Mouse (Mus musculus) kidney, adult 2 months (tissue): Measurements from ENCODE around the gene Col4a3. TPM values are rescaled to one million over a fixed set of nuclear protein-coding genes. Genes with fewer than 3 reads are reported as not detected.
A peak's percentile ranks its signal among the peaks of the same experiment; 100 is the strongest.

Source experiments
- DNase-seq: peaks from one replicate; pipeline ENCODE4 v3.0.0; 2021
- H3K27ac ChIP-seq: fragments of 200-500 bp; 2 replicates; pipeline ENCODE4 v1.5.1; 2012; ENCODE audit warnings: low read depth, low read length, control low read depth, inconsistent platforms; ENCODE audit not compliant: insufficient read depth
- H3K27me3 ChIP-seq: fragments of 200-500 bp; replicated peaks from 2 replicates; pipeline ENCODE4 v1.6.1; 2012; ENCODE audit warnings: mild to moderate bottlenecking, moderate library complexity, low read length, inconsistent platforms; ENCODE audit not compliant: control insufficient read depth, insufficient read depth
- H3K36me3 ChIP-seq: fragments of 200-500 bp; 2 replicates; pipeline ENCODE4 v1.6.1; 2012; ENCODE audit warnings: mild to moderate bottlenecking, moderate library complexity, low read length, inconsistent platforms; ENCODE audit not compliant: control insufficient read depth, insufficient read depth
- H3K4me1 ChIP-seq: fragments of 200-500 bp; 2 replicates; pipeline ENCODE4 v1.6.1; 2011; ENCODE audit warnings: low read length; ENCODE audit not compliant: control insufficient read depth, insufficient read depth
- H3K4me3 ChIP-seq: fragments of 200-500 bp; 2 replicates; pipeline ENCODE4 v1.5.1; 2011; ENCODE audit warnings: mild to moderate bottlenecking, low read depth, low read length, control low read depth; ENCODE audit not compliant: insufficient read depth
- CTCF ChIP-seq: fragments of 200-500 bp; conservative IDR thresholded peaks from 2 replicates; pipeline ENCODE4 v1.5.1; 2011; ENCODE audit warnings: low read depth, mild to moderate bottlenecking, control low read depth, low read length, moderate library complexity, mixed read lengths; ENCODE audit not compliant: insufficient read depth, insufficient read length
- POLR2A ChIP-seq: fragments of 200-500 bp; IDR thresholded peaks from one replicate; pipeline ENCODE4 v1.6.1; 2011; ENCODE audit warnings: low read depth, low read length, control low read depth
- WGBS: fragments of 180-500 bp; shearing (Covaris S2); methylation state at CpG from one replicate; pipeline ENCODE4 v1.1.7; 2018; 5-methylcytosine and 5-hydroxymethylcytosine counted together
- polyA plus RNA-seq: library from polyadenylated mRNA; depleted of rRNA; stranded (reverse); fragments of >200 nt; gene quantifications from 2 replicates; pipeline ENCODE4 v1.2.3, GENCODE M21; 2012

Col4a3 gene
- polyA plus RNA-seq, 1 experiment, result 57.7 TPM

DNA sequence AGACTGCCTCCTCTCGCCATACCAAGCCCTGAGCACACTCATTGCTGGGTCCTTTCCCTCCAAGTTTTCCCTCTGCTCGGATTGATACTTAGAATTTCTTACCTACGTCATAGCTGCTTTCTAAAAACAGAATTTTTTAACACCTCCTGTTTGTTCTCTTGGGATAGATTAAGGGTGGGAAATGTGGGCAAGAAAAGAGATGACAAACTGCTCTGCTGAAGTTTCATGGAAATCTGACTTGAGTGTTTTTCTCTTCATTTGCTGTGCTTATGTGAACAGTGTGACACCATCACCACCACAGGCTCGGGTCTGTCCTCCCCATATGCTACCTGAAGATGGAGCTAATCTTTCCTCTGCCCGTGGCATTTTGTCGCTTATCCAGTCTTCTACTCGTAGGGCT lies 154.8 kb downstream of the Col4a3 start:
- Histone ChIP-seq H3K4me1 (no peaks in the 10 kb centered on the region), H3K4me3 (no peak overlapping the region), H3K36me3 (peaks cover 1% of the 10 kb centered on the region; the same call in 1 of the 2 replicates), H3K27ac (no peak overlapping the region), H3K27me3 (no peaks in the 10 kb centered on the region)
- WGBS, result 93% methylated on average over 7 of the region's 7 CpGs
- no peak for TF ChIP-seq CTCF
- no peak for TF ChIP-seq POLR2A
- DNase-seq, result no peak

DNA sequence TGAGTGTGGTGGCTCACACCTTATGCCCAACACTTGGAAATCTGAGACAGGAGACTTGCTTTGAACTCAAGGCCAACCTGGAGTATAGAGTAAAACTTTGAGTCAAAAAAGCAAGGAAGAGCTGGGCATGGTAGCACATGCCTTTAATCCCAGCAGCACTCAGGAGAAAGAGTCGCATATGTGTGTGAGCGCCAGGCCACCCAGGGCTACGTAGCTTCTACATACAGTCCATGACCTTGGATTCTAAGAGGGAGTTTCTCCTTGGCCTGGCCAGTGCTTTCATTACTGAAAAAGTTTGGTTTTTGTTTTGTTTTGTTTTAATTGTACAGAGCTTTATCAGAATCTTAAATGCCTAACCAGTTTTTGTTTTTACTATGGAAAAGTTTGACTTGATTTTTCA lies 157.2 kb downstream of the Col4a3 start:
- H3K4me3 ChIP-seq, result no peak overlapping the region
- H3K27me3 ChIP-seq, result no peaks in the 10 kb centered on the region
- no peak for TF ChIP-seq CTCF
- no peak for TF ChIP-seq POLR2A
- peaks cover 1% of the 10 kb centered on the region; the same call in 1 of the 2 replicates for H3K36me3 ChIP-seq
- H3K4me1 ChIP-seq, result no peaks in the 10 kb centered on the region
- H3K27ac ChIP-seq, result no peak overlapping the region
- 77% methylated on average over 3 of the region's 3 CpGs for WGBS
- no peak for DNase-seq

- Histone ChIP-seq H3K36me3 (peaks cover 1% of the 10 kb centered on the region; the same call in 1 of the 2 replicates), H3K4me1 (no peaks in the 10 kb centered on the region), H3K4me3 (no peak overlapping the region), H3K27me3 (no peaks in the 10 kb centered on the region), H3K27ac (no peak overlapping the region)
- WGBS, result 58% methylated on average over 4 of the region's 4 CpGs
- no peak for TF ChIP-seq CTCF
- no peak for TF ChIP-seq POLR2A
- DNase-seq, result no peak
These were observed 159.7 kb downstream of the Col4a3 start for GRCm38 (mm10) chr1:82746408-82746807.

GRCm38 (mm10) chr1:82747714-82748452 lies 161.2 kb downstream of the Col4a3 start:
- H3K36me3 ChIP-seq, result peaks cover 3% of the 10 kb centered on the region; the same call in 1 of the 2 replicates
- TF ChIP-seq POLR2A, result no peak
- no peak for TF ChIP-seq CTCF
- no peak for DNase-seq
- H3K4me1 ChIP-seq, result no peaks in the 10 kb centered on the region
- no peak overlapping the region for H3K4me3 ChIP-seq
- no peaks in the 10 kb centered on the region for H3K27me3 ChIP-seq
- no peak overlapping the region for H3K27ac ChIP-seq
- 90% methylated on average over 2 of the region's 2 CpGs for WGBS

- no peak overlapping the region for H3K4me3 ChIP-seq
- H3K4me1 ChIP-seq, result no peaks in the 10 kb centered on the region
- no peak for TF ChIP-seq POLR2A
- peak; percentile 29; the same call in 1 of the 2 replicates for TF ChIP-seq CTCF
- no peak overlapping the region for H3K27ac ChIP-seq
- DNase-seq, result peak; percentile 12
- no peaks in the 10 kb centered on the region for H3K27me3 ChIP-seq
- no peaks in the 10 kb centered on the region; the same call in 1 of the 2 replicates for H3K36me3 ChIP-seq
- 98% methylated on average over 1 of the region's 1 CpGs for WGBS
These were observed 172.8 kb downstream of the Col4a3 start for GRCm38 (mm10) chr1:82759520-82759919.

- 91% methylated on average over 8 of the region's 8 CpGs for WGBS
These were observed 174.9 kb downstream of the Col4a3 start for GRCm38 (mm10) chr1:82761454-82762169.

DNA sequence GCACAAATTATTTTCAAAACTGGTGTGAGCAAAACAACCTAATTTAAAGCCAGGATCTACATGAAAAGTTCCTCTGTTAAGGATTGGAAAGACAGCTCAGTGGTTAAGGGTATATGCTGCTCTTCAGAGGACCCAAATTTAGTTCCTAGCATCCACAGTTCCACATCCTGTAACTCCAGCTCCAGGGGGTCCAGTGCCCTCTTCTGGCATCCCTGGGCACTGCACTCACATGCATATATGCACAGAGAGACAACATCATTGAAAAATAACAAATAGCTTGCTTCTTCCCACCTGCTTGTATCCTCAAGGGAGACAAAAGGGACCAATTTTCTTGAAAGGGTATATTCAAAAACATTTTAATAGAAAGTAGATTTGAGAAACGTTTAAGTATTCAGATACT lies 175.6 kb downstream of the Col4a3 start:
- H3K27ac ChIP-seq, result no peak overlapping the region
- no peaks in the 10 kb centered on the region for H3K27me3 ChIP-seq

More at GRCm38 (mm10) chr1:82761454-82762169, 174.9 kb downstream of the Col4a3 start:
- no peaks in the 10 kb centered on the region for H3K27me3 ChIP-seq
- no peaks in the 10 kb centered on the region; the same call in 1 of the 2 replicates for H3K36me3 ChIP-seq
- no peak for DNase-seq
- H3K27ac ChIP-seq, result no peak overlapping the region
- H3K4me3 ChIP-seq, result no peak overlapping the region
- no peaks in the 10 kb centered on the region for H3K4me1 ChIP-seq
- no peak for TF ChIP-seq POLR2A
- TF ChIP-seq CTCF, result no peak

More for the DNA sequence above, 175.6 kb downstream of the Col4a3 start:
- no peaks in the 10 kb centered on the region; the same call in 1 of the 2 replicates for H3K36me3 ChIP-seq
- H3K4me3 ChIP-seq, result no peak overlapping the region
- WGBS, result 83% methylated on average over 1 of the region's 1 CpGs
- TF ChIP-seq CTCF, result 0 out of 2 replicates have a peak, but pooled peaks have one; percentile 15
- no peak for TF ChIP-seq POLR2A
- no peaks in the 10 kb centered on the region for H3K4me1 ChIP-seq
- DNase-seq, result no peak
